Mouse (Mus musculus) left cerebral cortex, adult 2 months (tissue): ENCODE data around the gene Bud23. TPM values are rescaled to one million over a fixed set of nuclear protein-coding genes. Genes with fewer than 3 reads are reported as not detected.

Experiments
- DNase-seq, 2 experiments: peaks; one replicate each; pipeline ENCODE4 v3.0.0; 2021 to 2022; ENCODE audit warnings: low spot score in 2 of 2, mixed read lengths in 1 of 2; ENCODE audit errors: extremely low spot score in 1 of 2
- H3K27ac ChIP-seq: fragments of 200-600 bp; 2 replicates; pipeline ENCODE4 v1.8.1; 2022
- H3K4me3 ChIP-seq: fragments of 200-600 bp; 2 replicates; pipeline ENCODE4 v1.8.1; 2022
- CTCF ChIP-seq: fragments of 200-600 bp; IDR thresholded peaks from 2 replicates; pipeline ENCODE4 v1.8.1; 2022; ENCODE audit warnings: antibody characterized with exemption, mild to moderate bottlenecking, moderate library complexity
- intact Hi-C: fragments of 180-260 bp; cut with DNase I; formaldehyde crosslinking; loops from one replicate; pipeline ENCODE4 v1.15.1; 2025
- total RNA-seq, 2 experiments: library from RNA; stranded (reverse); gene quantifications; 2 replicates each; pipeline ENCODE4 v1.2.3; 2021

Gene Bud23
- total RNA-seq, 2 experiments from 2014 or later: 53.4 to 57.3 TPM

GRCm38 (mm10) chr5:135012671-135013441 is 51.9 kb downstream of the Bud23 start:
- H3K27ac ChIP-seq: no peak overlapping the region
- intact Hi-C loops: loop anchor here (1.0 to 10.0 kb wide), 3 partner anchors 64 to 272 kb away; partner anchors contain the start of gene Baz1b
- peak; percentile 73 to 81 for DNase-seq
- TF ChIP-seq CTCF: peak; percentile 58
- H3K4me3 ChIP-seq: no peak overlapping the region

GRCm38 (mm10) chr5:135011809-135012613 is 52.7 kb downstream of the Bud23 start:
- no peak for DNase-seq
- H3K4me3 ChIP-seq: no peak overlapping the region
- no peak overlapping the region for H3K27ac ChIP-seq
- no peak for TF ChIP-seq CTCF
- intact Hi-C loops: loop anchor here (5.0 to 10.0 kb wide), 2 partner anchors 175 to 273 kb away; partner anchors contain the start of gene Baz1b

- TF ChIP-seq CTCF: no peak
- Histone ChIP-seq H3K27ac (no peak overlapping the region), H3K4me3 (no peak overlapping the region)
- intact Hi-C loops: loop anchor here (5.0 to 10.0 kb wide), 2 partner anchors 176 to 274 kb away; partner anchors contain the start of gene Baz1b
- DNase-seq: no peak
Observed at GRCm38 (mm10) chr5:135010841-135011743, 53.7 kb downstream of the Bud23 start.

GRCm38 (mm10) chr5:135010320-135010709 is 54.4 kb downstream of the Bud23 start:
- intact Hi-C loops: loop anchor here (5.0 to 10.0 kb wide), 2 partner anchors 177 to 274 kb away; partner anchors contain the start of gene Baz1b
- no peak for TF ChIP-seq CTCF
- H3K27ac ChIP-seq: peak overlapping the region; percentile 99

GRCm38 (mm10) chr5:135009590-135010319 is 55.0 kb downstream of the Bud23 start:
- TF ChIP-seq CTCF: no peak
- H3K27ac ChIP-seq: peak overlapping the region; percentile 99
- peak overlapping the region; percentile 73 for H3K4me3 ChIP-seq
- intact Hi-C loops: loop anchor here (5.0 to 10.0 kb wide), 3 partner anchors 138 to 275 kb away; partner anchors contain the start of genes Baz1b and Tbl2
- peak; percentile 80 to 82 for DNase-seq

More at GRCm38 (mm10) chr5:135010320-135010709, 54.4 kb downstream of the Bud23 start:
- H3K4me3 ChIP-seq: peak overlapping the region; percentile 73
- DNase-seq: no peak

- DNase-seq: peak; percentile 92 to 96
- Histone ChIP-seq H3K27ac (peak within 1 kb of the TSS; percentile 99), H3K4me3 (peak within 1 kb of the TSS; percentile 73)
- intact Hi-C loops: loop anchor here (5.0 kb wide), 1 partner anchor 138 kb away; the partner anchor contains the start of gene Tbl2
- no peak; the same call in none of the 2 replicates for TF ChIP-seq CTCF
Observed at GRCm38 (mm10) chr5:135008671-135009589, 55.8 kb downstream of the Bud23 start, which contains the start of gene Abhd11. Abhd11 (plus strand) TSS chr5:135009152.

- no peak for DNase-seq
- peak; percentile 3; the same call in 1 of the 2 replicates for TF ChIP-seq CTCF
- intact Hi-C loops: loop anchor here (5.0 kb wide), 1 partner anchor 139 kb away; the partner anchor contains the start of gene Tbl2
- Histone ChIP-seq H3K27ac (peak overlapping the region; percentile 99), H3K4me3 (peak overlapping the region; percentile 73)
Observed at GRCm38 (mm10) chr5:135007802-135008571, 56.8 kb downstream of the Bud23 start.

Other genes with a start within 250 kb of the Bud23 start
- not detected for gene Tmem270, start 158.2 kb downstream of the Bud23 start, total RNA-seq
- not detected for gene Cldn13, start 149.4 kb downstream of the Bud23 start, total RNA-seq
- 1 to 10 TPM; 7.5 to 9.3 TPM for gene Mettl27, start 132.6 kb downstream of the Bud23 start, total RNA-seq
- not detected for gene Cldn4, start 118.0 kb downstream of the Bud23 start, total RNA-seq
- under 1 TPM; 0.81 to 0.82 TPM for gene Cldn3, start 78.7 kb downstream of the Bud23 start, total RNA-seq
- 10 to 100 TPM; 31.3 to 39.3 TPM for gene Abhd11, start 55.8 kb downstream of the Bud23 start, total RNA-seq
- 100 to 1,000 TPM; 340 to 346 TPM for gene Stx1a, start 41.5 kb downstream of the Bud23 start, total RNA-seq
- gene Dnajc30, start 757 bp downstream of the Bud23 start, total RNA-seq: 10 to 100 TPM; 38.6 to 41.7 TPM
- gene Vps37d, start 13.3 kb upstream of the Bud23 start, total RNA-seq: 10 to 100 TPM; 26.8 to 30.8 TPM
- gene Mlxipl, start 24.9 kb upstream of the Bud23 start, total RNA-seq: 1 to 10 TPM; 3.7 to 3.8 TPM
- 10 to 100 TPM; 26.1 to 27.0 TPM for gene Tbl2, start 84.7 kb upstream of the Bud23 start, total RNA-seq
- gene Bcl7b, start 103.3 kb upstream of the Bud23 start, total RNA-seq: 10 to 100 TPM; 50.6 to 54.6 TPM
- gene Baz1b, start 122.3 kb upstream of the Bud23 start, total RNA-seq: 10 to 100 TPM; 76.2 to 79.7 TPM
- 1 to 10 TPM; 5.1 TPM for gene Fzd9, start 186.3 kb upstream of the Bud23 start, total RNA-seq